Mouse (Mus musculus) hindbrain, embryonic 16.5 days (tissue): ENCODE results near the gene Atp6v0a4. TPM values are rescaled to one million over a fixed set of nuclear protein-coding genes. Genes with fewer than 3 reads are reported as not detected.

Experiments used
- ATAC-seq: fragments of 200-750 bp; cut with Nextera tagmentation; 2 replicates; pipeline ENCODE4 v1.8.0; 2017; ENCODE audit warnings: moderate TSS enrichment, moderate library complexity
- H3K27ac ChIP-seq: fragments of 300-500 bp; sonication (generic); 2 replicates; pipeline ENCODE4 v1.5.1; 2014; ENCODE audit warnings: low read depth, mild to moderate bottlenecking, control low read depth, low read length, moderate library complexity
- H3K27me3 ChIP-seq: fragments of 300-500 bp; sonication (generic); replicated peaks from 2 replicates; pipeline ENCODE4 v1.6.1; 2014; ENCODE audit warnings: low read length; ENCODE audit not compliant: control insufficient read depth, insufficient read depth
- H3K36me3 ChIP-seq: fragments of 300-500 bp; sonication (generic); 2 replicates; pipeline ENCODE4 v1.6.1; 2014; ENCODE audit warnings: mild to moderate bottlenecking, low read length, moderate library complexity, mixed read lengths; ENCODE audit not compliant: control insufficient read depth, insufficient read depth
- H3K4me1 ChIP-seq: fragments of 300-500 bp; sonication (generic); 2 replicates; pipeline ENCODE4 v1.6.1; 2014; ENCODE audit warnings: low read depth, low read length; ENCODE audit not compliant: control insufficient read depth, insufficient read depth
- H3K4me2 ChIP-seq: fragments of 300-500 bp; sonication (generic); 2 replicates; pipeline ENCODE4 v1.6.1; 2014; ENCODE audit warnings: mild to moderate bottlenecking, low read length, control low read depth, moderate library complexity
- H3K4me3 ChIP-seq: fragments of 300-500 bp; sonication (generic); 2 replicates; pipeline ENCODE4 v1.5.1; 2014; ENCODE audit warnings: mild to moderate bottlenecking, low read length, control low read depth, moderate library complexity
- H3K9ac ChIP-seq: fragments of 300-500 bp; sonication (generic); 2 replicates; pipeline ENCODE4 v1.6.1; 2014; ENCODE audit warnings: low read depth, mild to moderate bottlenecking, control low read depth, low read length, moderate library complexity
- H3K9me3 ChIP-seq: fragments of 300-500 bp; sonication (generic); 2 replicates; pipeline ENCODE4 v1.6.1; 2014; ENCODE audit warnings: mild to moderate bottlenecking, low read length, moderate library complexity; ENCODE audit not compliant: control insufficient read depth
- WGBS: fragments of 180-500 bp; shearing (Covaris S2); extraction: QIAGEN DNeasy Blood & Tissue Kit; methylation state at CpG from one replicate; pipeline ENCODE4 v1.1.7; 2014; 5-methylcytosine and 5-hydroxymethylcytosine counted together
- polyA plus RNA-seq: library from polyadenylated mRNA; unstranded; fragments of >200 nt; fragmentation: Nextera tagmentation; extraction: Ambion mirVana; gene quantifications from 2 replicates; pipeline ENCODE4 v1.2.1, GENCODE M21; 2015

Gene Atp6v0a4
- polyA plus RNA-seq, 1 experiment from 2014 or later, result 0.38 TPM

DNA sequence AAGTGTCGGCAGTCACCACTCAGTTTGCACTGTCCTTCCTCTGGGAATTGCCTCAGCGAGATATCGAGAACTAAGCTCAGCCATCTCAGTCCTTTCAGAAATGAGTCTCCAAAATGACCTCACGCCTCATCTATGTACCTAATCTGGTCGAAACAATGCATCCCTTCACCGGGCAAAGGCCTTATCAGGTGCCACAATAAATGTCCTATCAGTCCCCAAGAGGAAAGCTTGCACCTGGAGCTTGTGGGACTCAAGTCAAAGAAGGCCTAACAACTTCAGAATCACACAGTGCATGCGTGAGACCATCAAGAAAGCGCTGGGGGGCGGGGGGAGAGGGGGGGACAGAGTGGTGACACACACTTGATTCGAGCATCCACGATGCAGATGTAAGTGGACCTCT, 27.9 kb upstream of the Atp6v0a4 start:
- H3K27ac ChIP-seq, result no peak overlapping the region
- no peak overlapping the region for H3K9ac ChIP-seq
- H3K27me3 ChIP-seq, result no peaks in the 10 kb centered on the region
- no peak overlapping the region for H3K4me2 ChIP-seq
- H3K4me1 ChIP-seq, result no peaks in the 10 kb centered on the region
- 91% methylated on average over 11 of the region's 11 CpGs for WGBS
- no peaks in the 10 kb centered on the region for H3K9me3 ChIP-seq
- H3K36me3 ChIP-seq, result peaks cover 21% of the 10 kb centered on the region; the same call in 1 of the 2 replicates
- no peak overlapping the region for H3K4me3 ChIP-seq
- ATAC-seq, result no peak

DNA sequence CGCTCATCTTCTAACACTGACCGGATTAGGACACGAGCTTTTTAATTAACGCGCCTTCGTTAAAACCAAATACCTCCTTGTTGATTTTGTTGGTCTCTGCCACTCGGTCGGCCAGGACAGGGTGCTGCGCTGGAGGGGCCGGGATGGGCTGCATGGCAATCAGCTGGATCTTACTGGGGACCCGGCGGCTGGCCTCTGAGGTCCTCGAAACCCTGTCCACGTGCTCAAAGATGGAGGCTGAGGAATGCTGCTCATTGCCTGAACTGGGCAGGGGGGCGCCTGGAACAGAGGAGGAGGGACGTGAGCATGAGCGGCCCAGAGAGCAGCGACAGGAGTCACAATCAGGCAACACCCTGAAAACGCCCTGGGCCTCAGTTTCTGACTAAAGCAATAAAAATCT, 25.1 kb upstream of the Atp6v0a4 start:
- Histone ChIP-seq H3K36me3 (peaks cover 24% of the 10 kb centered on the region), H3K9me3 (no peaks in the 10 kb centered on the region), H3K27ac (no peak overlapping the region), H3K9ac (no peak overlapping the region), H3K4me2 (no peak overlapping the region), H3K4me3 (no peak overlapping the region), H3K4me1 (no peaks in the 10 kb centered on the region), H3K27me3 (no peaks in the 10 kb centered on the region)
- WGBS, result 85% methylated on average over 19 of the region's 19 CpGs
- ATAC-seq, result no peak

DNA sequence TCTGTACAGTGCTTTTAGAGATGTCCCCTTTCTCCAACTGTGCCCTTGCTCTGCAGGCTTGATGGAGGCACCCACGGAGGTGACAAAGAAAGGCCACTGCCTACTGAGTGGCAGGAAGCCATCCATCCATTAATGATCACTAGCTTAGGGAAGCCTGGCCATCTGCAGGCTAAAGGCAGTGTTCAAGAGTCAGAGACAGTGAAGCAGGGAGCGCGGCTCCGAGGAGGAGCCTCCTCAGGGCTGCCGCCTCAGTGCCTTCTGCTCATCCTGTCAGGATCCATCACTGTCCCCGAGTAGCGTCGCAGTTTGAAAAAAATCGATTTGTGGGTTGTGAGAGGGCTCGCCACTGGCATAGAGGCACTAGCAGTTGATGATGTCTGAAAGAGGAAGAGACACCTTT, 24.2 kb upstream of the Atp6v0a4 start:
- Histone ChIP-seq H3K36me3 (peaks cover 24% of the 10 kb centered on the region), H3K9ac (no peak overlapping the region), H3K9me3 (no peaks in the 10 kb centered on the region), H3K4me2 (no peak overlapping the region), H3K4me3 (no peak overlapping the region), H3K27ac (no peak overlapping the region), H3K4me1 (no peaks in the 10 kb centered on the region), H3K27me3 (no peaks in the 10 kb centered on the region)
- 85% methylated on average over 10 of the region's 10 CpGs for WGBS
- ATAC-seq, result 0 out of 2 replicates have a peak, but pooled peaks have one; percentile 21

DNA sequence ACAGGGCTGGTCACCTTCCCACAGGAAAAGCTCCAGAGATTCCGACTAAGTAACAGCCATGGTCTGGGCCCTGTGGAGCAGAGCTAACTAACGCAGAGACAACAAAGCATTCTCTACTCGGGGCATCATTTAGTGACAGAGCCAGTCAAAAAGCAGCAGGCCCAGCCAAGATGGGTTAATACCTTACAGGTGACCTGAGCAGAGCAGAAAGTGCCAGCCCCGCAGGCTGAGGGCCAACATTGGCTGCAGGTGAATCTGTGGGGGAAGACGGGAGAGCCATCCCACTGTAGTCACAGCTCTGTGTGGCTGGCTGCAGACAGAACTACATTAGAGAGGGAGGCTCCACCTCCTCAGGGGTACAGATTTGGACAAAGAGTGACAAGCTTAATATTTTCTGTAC, 22.9 kb upstream of the Atp6v0a4 start:
- no peak overlapping the region for H3K27ac ChIP-seq
- H3K4me2 ChIP-seq, result no peak overlapping the region
- H3K27me3 ChIP-seq, result no peaks in the 10 kb centered on the region
- H3K4me3 ChIP-seq, result no peak overlapping the region
- WGBS, result 75% methylated on average over 5 of the region's 5 CpGs
- no peak for ATAC-seq
- no peaks in the 10 kb centered on the region for H3K4me1 ChIP-seq
- H3K9me3 ChIP-seq, result no peaks in the 10 kb centered on the region
- peaks cover 28% of the 10 kb centered on the region for H3K36me3 ChIP-seq
- H3K9ac ChIP-seq, result no peak overlapping the region

DNA sequence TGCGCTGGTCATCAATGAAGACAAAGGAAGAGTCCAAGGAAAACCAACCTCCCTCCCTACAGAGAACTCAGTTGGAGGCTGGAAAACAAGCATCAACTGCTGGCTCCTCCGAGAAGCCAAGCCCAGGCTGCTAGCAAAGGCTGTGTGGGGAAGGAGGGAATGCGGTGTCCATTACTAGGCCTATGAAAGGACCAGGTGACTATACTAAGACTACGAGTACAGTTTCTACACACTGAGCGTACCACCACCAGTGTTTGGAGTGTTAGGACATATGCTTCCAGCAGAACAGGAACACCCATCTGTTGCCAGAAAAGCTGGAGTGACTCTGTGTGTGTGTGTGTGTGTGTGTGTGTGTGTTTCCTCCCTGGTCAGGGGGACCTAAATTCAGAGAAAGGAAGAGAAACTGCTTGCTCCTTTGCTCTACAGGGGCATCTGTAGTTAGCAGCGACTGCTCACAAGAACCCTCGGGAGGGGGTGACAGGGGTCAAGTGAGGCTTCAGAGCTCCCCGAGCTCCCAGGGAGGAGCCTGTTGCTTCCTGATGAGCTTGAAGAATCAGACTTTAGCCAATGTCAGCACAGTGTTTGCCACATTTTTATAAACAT, 21.2 kb upstream of the Atp6v0a4 start:
- WGBS, result 68% methylated on average over 8 of the region's 8 CpGs
- Histone ChIP-seq H3K27ac (no peak overlapping the region), H3K36me3 (peaks cover 30% of the 10 kb centered on the region)

DNA sequence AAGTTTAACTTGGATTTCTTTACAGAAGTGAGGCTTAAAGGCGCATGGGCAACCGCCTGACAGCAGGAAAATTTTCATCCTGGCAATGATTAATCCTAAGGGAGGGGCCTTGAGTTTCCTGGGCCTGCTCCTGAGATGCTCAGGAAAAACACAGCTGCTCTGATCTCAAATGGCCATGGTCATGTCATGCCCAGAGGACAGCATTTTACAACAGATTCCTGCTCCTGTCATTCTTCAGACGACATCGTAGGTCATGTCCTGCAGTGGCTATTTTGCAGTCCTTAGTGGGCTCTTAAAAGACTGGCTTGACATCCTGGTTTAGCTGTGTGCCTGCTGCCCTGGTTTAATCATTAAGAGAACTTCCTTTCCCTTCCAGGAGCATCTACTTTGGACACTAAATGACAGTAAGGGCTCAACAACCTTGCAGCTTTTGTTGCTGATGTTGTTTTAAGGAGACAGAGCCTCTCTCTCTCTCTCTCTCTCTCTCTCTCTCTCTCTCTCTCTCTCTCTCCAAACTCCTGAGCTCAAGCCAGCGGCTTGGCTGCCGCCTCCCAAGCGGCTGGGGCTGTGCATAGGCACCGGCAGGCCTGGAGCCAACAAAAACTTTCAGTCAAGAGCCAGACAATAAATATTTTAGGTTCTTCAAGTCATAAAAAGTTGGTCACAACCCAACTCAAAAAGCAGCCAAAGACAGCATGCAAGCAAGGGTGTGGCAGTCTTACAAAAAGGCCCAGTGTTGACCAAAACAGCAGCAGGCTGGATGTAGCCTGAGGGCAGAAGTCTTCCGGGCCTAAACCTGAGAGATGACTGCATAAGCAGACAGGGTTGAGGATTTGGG, 20.0 kb upstream of the Atp6v0a4 start:
- ATAC-seq, result no peak
- Histone ChIP-seq H3K4me2 (no peak overlapping the region), H3K27ac (peak overlapping the region; percentile 54; the same call in 1 of the 2 replicates), H3K27me3 (no peaks in the 10 kb centered on the region), H3K36me3 (peaks cover 30% of the 10 kb centered on the region), H3K9ac (no peak overlapping the region), H3K9me3 (no peaks in the 10 kb centered on the region), H3K4me1 (no peaks in the 10 kb centered on the region), H3K4me3 (no peak overlapping the region)
- 61% methylated on average over 9 of the region's 9 CpGs for WGBS

More for the DNA sequence above, 21.2 kb upstream of the Atp6v0a4 start:
- Histone ChIP-seq H3K4me3 (no peak overlapping the region), H3K27me3 (no peaks in the 10 kb centered on the region), H3K4me1 (no peaks in the 10 kb centered on the region), H3K9me3 (no peaks in the 10 kb centered on the region), H3K4me2 (no peak overlapping the region), H3K9ac (no peak overlapping the region)
- no peak for ATAC-seq

DNA sequence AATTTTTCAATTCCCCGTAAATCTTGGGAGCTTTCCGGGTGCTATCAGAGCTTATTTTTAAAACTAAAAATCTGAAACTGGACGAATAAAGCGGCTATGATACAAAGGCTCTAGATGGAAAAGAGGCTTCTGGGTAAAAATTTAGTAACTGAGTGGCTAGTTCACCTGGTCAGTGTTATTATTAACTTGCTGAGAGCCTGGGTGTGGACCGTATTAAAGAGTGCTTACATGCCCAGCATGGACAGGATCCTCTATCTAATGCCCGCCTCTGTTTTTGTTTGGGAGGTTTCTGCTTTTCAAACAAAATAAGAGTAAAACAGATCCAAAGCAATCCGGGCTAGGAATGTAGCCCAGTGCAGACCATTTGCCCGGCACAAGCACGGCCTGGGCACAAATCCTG, 16.0 kb upstream of the Atp6v0a4 start:
- WGBS, result 96% methylated on average over 9 of the region's 9 CpGs
- Histone ChIP-seq H3K4me1 (no peaks in the 10 kb centered on the region), H3K27ac (no peak overlapping the region), H3K4me2 (no peak overlapping the region), H3K36me3 (peaks cover 19% of the 10 kb centered on the region; the same call in 1 of the 2 replicates), H3K9ac (no peak overlapping the region), H3K4me3 (no peak overlapping the region), H3K9me3 (no peaks in the 10 kb centered on the region), H3K27me3 (no peaks in the 10 kb centered on the region)
- no peak for ATAC-seq

DNA sequence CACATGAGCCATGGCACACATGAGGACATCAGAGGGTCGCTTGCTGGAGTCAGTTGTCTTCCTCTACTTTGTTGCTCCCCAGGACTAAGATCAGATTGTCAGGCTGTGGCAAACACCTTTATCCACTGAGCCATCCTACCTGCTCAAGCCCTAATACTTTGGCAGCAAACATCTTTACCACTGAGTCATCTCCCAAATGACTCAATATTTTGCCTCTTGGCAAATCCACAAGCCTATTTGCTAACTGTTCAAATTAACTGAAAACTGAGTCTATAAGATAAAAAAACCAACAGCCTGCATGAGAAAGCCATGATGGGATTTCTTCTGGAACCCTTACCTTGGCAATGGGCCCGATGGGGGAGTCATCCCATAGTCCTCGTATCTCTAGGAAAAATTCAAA, 14.7 kb upstream of the Atp6v0a4 start:
- Histone ChIP-seq H3K9me3 (no peaks in the 10 kb centered on the region), H3K27me3 (no peaks in the 10 kb centered on the region), H3K36me3 (peaks cover 25% of the 10 kb centered on the region; the same call in 1 of the 2 replicates), H3K27ac (no peak overlapping the region), H3K4me1 (no peaks in the 10 kb centered on the region), H3K4me3 (no peak overlapping the region), H3K4me2 (no peak overlapping the region), H3K9ac (no peak overlapping the region)
- 85% methylated on average over 3 of the region's 3 CpGs for WGBS
- no peak for ATAC-seq

DNA sequence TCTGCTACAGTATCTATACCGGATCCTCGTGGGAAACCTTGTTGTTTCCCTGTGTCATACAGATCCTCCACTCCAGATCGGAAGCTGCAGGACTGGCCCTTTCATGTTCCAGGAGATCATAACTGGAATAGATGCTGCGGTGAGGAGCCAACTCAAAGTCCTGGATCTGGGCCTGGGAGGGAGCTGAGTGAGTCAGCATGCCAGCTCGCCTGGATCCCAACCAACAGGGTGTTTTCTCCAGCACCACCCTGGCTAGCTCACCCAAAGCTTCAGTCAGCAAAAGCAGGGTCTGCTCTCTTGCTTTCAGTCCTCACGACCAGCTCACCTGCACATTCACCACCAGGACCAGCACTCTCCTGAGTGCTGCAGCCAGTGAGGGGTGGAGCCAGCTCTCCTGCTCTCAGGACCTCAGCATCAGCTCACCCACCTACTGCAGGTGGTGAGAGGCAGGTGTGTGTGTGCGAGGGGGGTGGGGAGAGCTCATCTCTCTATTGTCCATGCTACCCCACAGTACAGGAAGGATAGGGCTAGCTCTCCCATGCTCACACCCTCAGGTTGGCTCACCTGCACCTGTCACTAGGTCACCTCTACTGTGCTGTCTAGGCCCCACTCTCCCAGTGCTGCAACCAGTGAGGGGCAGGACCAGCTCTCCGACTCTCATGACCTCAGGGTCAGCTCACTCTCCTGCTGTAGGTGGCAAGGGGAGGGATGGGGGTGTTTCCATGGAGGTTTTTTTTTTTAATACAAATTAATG, 10.6 kb upstream of the Atp6v0a4 start:
- H3K9ac ChIP-seq, result no peak overlapping the region
- no peak overlapping the region for H3K4me3 ChIP-seq
- WGBS, result 85% methylated on average over 8 of the region's 8 CpGs
- no peak overlapping the region for H3K27ac ChIP-seq
- no peak overlapping the region for H3K4me2 ChIP-seq
- H3K27me3 ChIP-seq, result no peaks in the 10 kb centered on the region
- peaks cover 29% of the 10 kb centered on the region for H3K36me3 ChIP-seq
- H3K4me1 ChIP-seq, result no peaks in the 10 kb centered on the region
- no peaks in the 10 kb centered on the region for H3K9me3 ChIP-seq
- 0 out of 2 replicates have a peak, but pooled peaks have one; percentile 44 for ATAC-seq
